Mouse (Mus musculus) layer of hippocampus, adult 9-11 months (tissue): Measurements from ENCODE around the gene Leo1.

Experiments used
- DNase-seq: peaks from one replicate; pipeline ENCODE4 v3.0.0; 2022

Gene Leo1

DNA sequence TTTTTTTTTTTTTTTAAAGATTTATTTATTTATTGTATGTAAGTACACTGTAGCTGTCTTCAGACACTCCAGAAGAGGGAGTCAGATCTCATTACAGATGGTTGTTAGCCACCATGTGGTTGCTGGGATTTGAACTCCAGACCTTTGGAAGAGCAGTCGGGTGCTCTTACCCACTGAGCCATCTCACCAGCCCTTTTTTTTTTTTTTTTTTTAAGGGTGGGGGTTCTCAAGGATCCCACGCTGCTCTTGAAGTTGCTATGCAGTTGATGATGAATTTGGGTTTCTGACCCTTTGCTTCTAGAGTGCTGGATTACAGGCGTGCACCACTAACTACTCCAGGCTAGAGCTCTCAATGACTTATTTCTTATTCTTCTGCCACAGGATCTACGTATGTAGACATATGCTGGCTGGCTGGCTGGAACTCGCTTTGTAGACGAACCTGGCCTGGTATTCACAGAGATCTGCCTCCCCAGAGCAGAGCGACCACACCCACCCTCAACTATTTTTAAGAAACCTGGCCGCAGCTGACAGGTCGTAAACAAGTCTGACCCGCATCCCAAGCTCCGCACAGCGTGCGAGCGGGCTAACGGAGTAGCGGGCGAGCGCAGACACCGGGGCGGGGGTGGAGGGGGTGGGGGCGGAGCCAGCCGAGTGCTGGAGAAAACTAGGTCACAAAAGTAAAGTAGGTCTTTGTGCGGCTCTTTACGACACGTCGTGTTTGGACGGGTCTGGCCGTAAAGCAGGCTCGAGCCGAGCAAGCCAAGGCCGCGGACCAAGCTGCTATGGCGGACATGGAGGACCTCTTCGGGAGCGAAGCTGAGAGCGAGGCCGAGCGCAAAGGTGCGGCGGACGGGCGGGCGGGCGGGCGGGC lies at the start of gene Leo1:
Gene Leo1, plus strand, starts transcription at position 729 of the 871 bp plus-strand sequence.
- peak; percentile 94 for DNase-seq

DNA sequence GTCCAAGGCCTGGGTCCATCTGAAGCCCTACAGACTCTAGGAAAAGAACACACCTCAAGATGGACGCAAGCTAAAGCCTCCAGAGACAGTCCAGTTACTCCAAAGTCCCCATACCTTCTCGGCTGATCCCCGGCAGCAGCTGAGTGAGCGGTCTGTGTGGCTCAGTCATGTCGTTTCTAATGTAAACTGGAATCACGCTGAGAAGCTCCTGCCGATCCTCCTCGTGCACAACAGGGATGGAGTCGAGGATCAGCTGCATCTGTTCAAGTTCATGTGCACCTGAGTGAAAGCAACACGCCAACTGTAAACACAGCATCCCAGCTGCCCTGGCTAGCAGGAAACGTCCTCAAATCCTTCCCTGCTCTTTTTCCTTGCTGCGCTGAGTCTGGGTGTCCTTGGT lies 48.1 kb upstream of the Leo1 start:
- DNase-seq: no peak

DNA sequence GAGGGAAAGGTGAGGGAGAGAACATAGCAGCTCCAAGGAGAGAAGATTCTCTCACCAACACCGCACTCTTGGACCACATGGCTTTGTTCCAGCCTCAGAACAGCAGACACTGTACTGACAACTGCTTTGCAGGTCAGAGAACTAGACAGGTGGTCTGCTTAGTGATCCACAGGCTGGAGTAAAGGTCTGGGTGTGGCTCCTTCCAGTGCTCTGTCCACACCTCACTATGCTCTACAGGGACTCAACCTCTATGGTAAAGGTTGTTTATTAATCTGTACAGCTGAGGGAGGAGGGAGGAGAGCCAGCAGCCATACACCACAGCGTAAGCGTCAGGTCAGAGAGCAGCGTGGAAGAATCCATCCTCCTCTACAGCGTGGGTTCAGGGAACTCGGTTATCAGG lies 45.4 kb upstream of the Leo1 start:
- DNase-seq: no peak

DNA sequence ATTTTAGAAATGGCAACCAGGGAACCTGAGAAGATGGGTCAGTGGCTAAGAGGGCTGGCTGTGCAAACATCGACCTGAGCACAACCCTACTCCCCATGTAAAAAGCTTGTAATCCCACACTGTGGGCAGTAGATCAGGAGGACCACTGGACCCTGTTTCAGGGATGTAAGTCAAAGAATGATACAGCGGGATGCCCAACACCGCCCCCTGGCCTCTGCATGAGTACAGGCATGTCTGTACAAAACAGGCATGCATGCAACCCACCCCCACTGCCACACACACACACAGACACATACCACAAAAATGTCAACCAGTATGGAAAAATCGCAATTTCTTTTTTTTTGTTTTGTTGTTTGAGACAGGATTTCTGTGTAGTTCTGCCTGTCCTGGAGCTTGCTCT lies 42.3 kb upstream of the Leo1 start:
- DNase-seq: no peak

DNA sequence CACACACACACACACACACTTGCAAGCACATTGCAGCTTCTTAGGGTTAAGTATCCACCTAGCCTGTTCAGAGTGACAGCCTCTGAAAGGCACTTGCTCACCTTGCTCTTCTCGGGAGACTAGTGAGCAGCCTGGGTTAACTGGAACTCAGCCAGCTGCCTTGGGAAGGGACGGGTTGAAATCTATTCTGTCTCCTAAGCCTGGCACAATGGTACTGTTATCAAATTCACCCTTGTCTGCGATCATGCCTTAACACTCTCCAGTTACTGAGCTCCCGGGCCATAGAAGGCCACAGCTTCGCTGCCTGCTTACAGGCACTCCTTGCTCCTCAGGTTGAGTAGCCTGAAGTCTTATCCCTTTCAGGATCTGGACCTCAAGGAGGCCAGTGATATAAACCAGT lies 40.7 kb upstream of the Leo1 start:
- no peak for DNase-seq

DNA sequence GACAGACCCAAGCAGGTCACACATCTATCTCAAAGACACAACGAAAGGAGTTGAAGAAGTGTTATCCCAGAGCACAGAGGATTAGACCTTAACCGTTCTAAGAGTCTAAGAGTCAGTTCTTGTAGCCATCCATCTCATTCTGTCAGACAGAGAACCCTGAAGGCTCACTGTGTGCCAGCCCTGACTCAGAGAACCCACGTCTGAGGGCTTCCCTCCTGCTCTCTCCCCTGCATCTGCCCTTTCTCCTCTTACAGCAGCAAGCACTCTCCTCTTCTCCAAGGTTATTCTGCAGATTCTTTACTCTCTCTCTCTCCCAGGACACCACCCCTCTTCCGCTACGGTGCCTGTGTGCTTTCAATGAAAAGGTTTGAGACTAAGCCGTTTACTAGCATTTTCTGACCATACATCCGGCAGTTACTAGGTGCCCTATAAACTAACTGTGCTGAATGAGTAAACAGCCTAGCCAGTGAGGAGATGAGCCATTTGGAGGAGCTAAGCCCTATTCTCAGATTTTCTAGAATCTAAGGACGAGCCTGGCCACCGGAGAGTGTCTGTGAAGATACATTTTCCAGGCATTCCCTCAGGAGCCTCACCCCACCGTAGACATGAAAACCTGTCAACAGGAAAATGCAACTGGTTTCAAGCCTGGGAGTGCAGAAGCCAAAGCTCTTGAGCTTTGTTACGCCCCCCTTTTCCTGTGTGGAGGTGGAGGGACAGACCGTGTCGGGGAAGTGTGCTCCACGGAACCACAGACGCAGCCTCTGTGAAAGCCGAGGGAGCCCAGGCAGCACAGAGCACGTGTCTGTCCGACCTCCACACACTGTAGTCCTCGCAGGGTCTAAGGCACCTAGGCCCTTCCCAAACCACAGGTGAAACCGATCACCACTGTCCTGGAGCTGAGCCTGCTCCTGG lies 39.5 kb upstream of the Leo1 start:
- no peak for DNase-seq

DNA sequence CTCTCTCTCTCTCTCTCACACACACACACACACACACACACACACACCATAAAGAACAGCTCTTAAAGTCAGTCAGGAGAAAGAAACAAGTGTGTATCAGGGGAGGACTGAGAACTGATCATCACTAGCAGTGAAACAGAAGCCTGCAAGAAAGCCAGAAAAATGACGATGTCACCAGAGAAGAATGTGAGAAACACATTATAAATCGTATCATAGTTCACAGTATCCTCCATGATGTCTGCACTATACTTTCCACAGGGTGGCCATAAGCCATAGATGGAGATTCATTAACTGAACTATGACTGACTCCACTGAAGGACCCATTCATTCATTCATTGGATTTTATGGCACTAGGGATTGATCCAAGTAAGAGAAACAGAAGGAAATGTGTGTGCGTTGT lies 37.8 kb upstream of the Leo1 start:
- DNase-seq: no peak

DNA sequence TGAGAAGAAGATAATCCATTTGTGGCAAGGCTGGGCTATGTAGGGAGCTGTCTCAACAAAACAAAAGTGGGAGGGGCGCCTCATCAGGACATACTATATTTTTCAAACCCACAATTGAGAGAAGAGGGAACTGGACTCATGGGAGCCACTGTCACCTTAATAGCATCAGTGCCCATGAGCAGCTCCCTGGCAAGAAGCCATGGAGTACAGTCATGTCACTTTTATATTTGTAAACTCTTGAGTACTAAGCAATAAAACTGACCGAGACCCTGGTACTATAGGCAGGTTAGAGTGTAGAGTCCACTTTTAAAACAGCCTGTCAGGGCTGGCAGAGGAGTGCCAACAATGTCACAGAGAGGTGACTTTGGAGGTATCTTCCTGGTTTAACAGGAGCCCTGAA lies 35.2 kb upstream of the Leo1 start:
- no peak for DNase-seq

DNA sequence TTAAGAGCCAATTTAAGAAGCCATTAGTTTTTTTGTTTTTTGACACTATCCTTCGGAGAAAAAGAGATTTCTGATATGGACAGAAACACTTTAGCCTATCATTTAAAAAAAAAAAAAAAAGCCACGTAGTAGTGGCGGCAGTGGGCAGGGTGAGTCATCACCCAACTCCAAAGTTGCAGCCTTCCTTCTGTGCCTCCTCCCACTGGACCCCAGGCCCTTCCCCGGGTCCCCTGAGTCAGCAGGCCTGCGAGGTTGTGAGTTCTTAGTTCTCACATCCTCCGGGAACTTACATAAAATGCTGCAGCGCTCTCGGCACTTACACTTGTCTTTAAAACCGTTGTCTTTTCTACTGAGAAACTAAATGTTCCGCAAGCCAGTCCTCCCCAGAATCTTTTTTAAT lies 33.5 kb upstream of the Leo1 start:
- peak; percentile 31 for DNase-seq

DNA sequence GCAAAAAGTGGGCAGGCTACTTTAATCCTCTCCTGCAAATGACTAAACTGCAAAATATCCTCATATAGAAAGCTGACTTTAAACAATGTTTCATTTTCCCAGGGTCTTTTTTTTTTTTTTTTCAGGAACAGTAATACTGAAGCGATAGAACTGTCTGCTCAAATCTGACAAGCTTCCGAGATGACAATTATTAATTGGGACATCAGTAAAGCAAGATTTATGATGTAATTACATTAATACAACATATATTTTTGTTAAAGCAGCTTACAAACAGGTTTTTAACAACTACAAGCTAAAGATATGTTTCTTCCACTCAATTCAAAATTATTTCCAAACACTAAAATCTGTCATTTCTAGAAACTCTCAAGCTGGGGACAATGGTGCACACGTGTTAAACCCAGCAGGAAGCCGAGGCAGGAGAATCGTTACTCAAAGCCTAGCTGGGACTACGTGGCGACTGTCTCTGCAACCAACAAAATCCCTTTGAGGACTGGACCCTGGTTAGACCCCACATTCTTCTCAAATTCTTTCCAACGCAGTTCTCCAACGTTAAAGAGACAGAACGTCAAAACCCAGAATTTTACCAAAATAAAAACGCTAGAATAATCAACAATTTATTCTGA lies 33.0 kb upstream of the Leo1 start:
- DNase-seq: no peak

DNA sequence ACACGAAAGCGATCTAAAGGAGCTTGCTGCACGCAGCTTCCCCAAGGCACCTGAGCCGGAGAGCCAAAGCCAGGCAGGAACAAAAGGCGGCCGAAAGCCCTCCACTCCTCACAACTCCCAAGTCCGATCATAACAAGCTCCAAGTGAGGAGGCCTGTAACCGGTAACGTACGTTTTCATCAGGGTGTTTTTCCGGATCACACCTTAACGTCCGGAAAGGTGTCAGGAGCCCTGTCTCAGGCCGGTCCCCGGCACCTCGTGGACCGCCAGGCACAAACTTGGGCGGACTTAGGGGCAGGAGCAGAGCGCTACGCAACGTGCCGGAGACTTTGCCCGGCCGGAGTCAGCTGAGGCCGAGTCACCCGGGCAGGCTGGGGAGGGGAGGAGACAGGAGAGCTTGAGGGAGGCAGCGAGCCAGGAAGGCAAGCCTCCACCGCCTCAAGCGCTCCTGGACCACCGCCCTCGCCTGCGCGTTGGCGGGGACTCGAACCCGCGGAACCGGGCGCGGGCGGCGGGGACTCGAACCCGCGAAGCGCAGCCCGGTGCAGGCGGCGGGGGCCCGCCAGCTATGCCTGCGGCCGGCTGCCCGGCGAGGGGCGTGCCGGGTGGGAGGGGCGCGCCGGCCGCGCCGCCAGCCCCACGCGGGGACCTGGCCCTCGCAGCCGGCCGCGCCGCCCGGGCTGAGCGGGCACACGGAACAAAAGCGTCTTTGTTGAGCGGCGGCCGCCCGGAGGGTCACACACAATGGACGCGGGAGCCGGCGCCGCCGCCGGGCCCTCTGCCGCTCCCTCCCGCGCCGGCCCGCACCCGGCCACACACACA lies 32.1 kb upstream of the Leo1 start:
- DNase-seq: peak; percentile 63

DNA sequence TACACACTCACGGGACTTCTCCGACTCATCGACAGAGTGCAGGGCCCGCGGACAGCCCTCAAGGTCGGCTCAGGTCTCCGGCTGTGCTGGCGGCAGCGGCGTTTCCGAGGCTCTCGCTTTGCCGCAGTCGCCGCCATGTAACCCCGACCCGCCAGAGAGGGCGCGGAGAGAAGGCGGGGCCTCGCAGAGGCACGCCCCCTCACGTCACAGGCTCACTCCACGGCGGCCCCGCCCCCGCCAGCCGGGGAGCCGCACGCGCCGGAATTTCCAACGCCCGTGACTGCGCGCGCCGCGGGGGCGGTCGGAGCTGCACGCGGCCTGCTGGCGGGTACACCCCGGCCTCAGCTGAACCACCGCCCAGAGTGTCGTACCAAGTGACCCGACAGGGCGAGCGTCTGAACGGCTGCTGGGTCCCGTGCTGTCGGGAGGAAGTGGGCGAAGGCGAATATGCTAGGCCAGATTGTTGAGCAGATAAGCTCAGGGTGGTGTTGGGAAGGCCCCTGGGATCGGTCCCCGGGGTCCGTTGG lies 31.4 kb upstream of the Leo1 start, which contains the start of gene Mapk6:
Gene Mapk6, minus strand, starts transcription at position 154 of the 527 bp plus-strand sequence.
- peak; percentile 95 for DNase-seq

DNA sequence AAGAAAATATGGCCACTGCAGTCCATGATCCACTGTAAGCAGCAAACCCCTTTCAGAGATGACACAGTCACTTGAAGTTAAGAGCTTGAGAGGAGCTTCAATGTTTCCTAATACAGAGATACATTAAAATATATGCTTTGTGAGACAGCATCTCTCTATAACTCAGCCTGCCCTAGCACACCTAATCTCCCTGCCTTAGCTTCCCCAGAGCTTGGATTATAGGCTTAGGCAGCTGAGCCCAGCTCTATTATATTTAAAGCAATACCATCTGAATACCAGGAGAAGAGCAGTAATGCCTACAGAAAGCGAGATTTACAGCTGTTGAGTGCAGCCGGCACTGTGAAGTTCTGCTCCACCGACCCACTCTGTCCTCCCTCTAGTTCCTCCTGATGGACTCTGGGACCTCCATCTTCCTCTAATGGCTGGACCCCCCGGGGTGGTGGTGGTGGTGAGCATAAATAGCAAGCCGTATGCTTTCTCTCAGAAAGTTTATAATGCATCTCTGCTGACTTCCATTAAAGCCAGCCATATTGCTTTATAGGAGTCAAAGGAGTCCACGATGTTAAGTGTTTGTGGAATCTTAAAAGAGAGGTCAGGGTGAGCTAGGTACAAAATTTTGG lies 30.3 kb upstream of the Leo1 start:
- no peak for DNase-seq

DNA sequence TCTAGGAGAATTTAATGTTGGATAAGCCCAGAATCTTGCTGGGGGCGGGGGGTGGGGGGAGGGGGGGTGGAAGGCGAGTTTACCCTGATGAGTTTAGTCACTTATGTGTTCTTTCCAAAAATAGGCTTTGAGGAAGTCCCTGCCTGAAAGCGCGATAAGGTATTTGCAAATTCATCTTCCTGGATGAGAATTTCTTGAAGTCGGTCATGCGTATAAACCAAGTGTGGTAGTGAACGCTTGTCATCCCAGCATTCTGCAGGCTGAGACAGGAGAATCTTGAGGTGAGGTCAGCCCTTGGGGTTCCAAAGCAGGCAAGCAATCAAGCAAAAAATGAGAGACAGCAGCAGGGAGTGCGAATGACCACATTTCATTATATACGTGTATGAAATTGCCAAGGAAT lies 29.7 kb upstream of the Leo1 start:
- DNase-seq: no peak

DNA sequence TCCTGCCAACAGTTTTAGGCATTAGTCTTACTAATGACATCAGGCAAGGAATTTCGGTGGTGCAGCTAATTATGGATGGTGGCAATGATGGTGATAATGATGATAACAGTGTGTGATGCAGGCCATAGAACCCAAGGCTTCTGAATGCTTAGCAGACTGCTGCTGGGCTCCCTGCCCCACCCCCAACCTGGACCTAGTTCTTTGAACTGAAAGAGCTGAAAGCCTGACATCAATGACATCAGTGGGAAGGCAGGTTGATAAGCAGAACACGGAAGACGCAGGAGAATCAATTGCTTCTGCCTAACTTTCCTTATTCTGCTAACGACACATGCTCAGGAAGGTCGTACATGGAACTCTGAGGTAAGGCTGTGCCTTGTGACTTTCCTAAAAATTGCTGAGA lies 28.1 kb upstream of the Leo1 start:
- no peak for DNase-seq

DNA sequence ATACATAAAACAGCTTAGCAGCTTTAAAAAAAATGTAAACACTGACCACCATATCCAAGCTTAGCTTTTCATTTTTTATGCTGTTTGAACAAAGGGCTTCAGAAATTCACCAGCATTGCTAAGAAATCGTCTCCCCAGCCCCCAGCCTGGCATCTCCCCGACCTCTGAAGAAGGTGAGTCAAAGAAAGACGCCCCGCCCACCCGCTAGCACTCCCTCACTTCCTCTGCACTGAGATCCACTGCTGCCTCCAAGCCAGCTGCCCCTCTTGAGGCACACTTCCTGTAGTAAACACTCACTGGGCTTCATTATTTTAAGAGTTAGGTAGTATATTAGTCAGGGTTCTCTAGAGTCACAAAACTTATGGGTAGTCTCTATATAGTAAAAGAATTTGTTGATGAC lies 27.1 kb upstream of the Leo1 start:
- DNase-seq: no peak

DNA sequence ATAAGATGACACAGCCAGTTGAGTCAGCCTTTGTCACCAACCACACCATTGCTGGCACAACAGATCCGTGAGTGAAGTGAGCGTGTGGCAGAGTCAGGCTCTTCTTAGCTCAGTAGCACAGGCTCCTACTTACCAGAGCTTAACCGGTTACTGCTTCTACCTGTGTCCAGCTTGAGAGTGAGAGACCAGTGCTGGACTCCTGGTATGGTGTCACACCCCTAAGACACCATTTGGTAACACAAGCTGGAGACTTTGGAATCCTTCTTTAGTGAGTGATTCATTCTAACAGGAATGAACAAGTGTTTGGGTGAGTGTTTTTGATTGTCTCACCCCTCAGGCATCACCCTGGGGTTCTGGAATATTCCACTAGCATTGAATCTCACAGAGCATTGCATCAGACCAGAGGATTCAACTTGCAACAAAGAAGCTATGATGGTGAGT lies 19.1 kb upstream of the Leo1 start:
- DNase-seq: no peak

DNA sequence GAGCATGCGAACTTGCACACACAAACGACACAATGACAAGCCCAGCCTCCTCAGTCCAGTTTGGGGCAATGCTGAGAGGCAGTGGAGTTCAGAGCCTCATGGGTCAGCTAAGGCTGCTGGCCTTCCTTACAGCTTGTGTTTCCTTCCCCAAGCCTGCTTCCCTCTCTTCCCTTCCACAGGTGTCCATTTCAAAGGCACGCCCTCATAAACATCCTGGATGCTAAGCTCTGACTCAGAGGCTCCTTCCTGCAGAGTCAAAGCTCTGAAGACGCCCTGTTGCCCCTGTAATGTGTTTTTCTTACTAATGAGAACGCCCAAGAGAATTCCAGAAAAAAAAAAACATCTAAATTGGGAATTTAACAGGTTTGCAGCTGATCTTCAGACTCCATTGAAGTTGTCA lies 17.6 kb upstream of the Leo1 start:
- DNase-seq: no peak

DNA sequence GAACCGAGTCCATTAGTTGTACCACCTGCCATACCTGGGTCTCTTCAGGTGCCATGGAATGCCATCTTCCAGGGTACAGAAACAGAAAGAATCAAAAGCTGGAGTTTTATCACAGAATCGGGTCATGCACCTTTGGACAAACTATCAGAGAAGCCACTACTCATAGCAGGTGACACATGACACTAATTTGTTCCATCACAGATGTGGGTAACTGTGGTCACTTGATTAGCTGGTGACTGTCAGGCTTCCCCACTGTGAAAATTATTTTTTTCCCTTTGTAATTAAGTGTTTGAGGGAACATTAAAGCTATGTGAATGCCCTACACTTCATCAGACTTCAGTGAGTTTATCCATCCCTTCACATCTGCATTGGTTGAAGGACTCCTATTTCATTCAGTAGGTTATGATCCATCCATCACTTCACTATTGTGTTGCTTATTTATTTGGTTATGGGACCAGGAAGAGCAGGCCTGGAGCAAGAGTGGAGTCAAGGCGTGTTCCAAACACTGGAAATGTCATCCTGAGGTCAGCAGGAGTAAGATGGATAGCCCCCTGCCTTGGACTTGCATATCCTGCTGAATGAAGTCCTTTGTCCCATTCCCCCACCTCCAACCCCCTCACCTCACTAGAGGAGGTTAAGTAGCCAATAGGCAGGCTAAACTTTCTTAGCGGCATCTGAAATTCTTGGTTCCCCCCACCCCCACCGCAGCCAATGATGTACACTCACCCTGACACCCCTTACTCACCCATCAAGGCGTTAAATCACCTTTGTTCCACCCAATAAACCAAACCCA lies 16.8 kb upstream of the Leo1 start:
- DNase-seq: no peak

DNA sequence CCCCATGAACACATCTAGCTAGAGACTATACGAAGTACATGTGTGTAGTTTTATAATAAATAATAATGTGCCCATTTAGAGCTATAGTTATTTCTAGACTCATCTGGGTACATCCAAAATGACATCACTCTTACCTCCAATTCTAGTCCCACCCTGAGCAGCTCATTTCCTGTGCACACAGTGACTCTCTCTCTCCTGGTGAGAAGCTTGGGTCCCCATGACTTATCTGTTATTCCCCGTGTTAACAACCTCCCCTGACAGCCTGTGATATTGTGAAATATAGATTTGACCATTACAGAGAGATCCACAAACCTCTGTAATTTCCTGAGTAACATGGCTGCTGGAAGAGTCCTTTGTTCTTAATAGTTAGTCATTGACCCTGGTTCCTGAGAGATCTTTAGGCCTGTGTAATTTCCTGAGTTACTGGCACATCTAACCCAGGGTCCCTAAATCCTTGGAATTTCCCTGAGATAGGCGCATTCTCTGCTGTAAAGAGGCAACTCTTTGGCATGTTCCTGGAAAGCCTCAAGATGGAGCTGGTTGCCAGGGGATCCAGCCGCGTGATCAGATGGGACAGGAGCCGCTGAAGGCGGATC lies 15.4 kb upstream of the Leo1 start:
- no peak for DNase-seq
